Mouse (Mus musculus): Measurements from ENCODE around the gene Trmt5. TPM values are rescaled to one million over a fixed set of nuclear protein-coding genes. Genes with fewer than 3 reads are reported as not detected.

The Trmt5 gene
- polyA plus RNA-seq, 1 experiment from 2014 or later: 21.0 TPM

DNA sequence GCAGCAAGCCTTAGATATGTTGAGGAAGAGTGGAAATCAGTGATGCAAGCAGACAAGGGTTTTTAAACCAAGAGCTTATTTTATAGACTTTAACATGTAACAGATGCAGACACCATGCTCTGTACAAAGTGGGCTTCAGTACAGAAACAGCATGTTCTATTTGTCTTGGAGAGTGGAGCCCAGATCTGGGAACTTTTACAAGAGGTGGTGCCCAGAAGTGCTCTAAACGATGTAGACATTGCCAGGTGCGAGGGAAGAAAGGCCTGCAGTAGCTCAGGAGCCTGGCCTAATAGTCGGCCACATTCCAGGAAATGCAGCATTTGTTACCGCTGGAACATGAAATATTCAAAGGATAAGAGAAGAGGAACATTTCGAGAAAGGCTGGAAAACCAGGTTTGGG is 40.8 kb downstream of the Trmt5 start:
- Histone ChIP-seq H3K9ac (no peak overlapping the region), H3K9me3 (ENCODE audit: low read depth, low read length) (no peaks in the 10 kb centered on the region), H3K27me3 (ENCODE audit: insufficient read depth, low read length) (no peaks in the 10 kb centered on the region), H3K36me3 (ENCODE audit: insufficient read depth) (no peaks in the 10 kb centered on the region), H3K4me2 (no peak overlapping the region), H3K4me1 (ENCODE audit: insufficient read depth) (no peaks in the 10 kb centered on the region), H3K27ac (ENCODE audit: low read depth) (no peak overlapping the region), H3K4me3 (ENCODE audit: low read depth, low read length) (no peak overlapping the region)
- WGBS: 61% methylated on average over 5 of the region's 5 CpGs
- no peak for DNase-seq
- ATAC-seq (ENCODE audit: insufficient read depth): no peak
- TF ChIP-seq CTCF (IDR thresholded peaks at IDR 0.05; ENCODE audit: low read depth): no peak

DNA sequence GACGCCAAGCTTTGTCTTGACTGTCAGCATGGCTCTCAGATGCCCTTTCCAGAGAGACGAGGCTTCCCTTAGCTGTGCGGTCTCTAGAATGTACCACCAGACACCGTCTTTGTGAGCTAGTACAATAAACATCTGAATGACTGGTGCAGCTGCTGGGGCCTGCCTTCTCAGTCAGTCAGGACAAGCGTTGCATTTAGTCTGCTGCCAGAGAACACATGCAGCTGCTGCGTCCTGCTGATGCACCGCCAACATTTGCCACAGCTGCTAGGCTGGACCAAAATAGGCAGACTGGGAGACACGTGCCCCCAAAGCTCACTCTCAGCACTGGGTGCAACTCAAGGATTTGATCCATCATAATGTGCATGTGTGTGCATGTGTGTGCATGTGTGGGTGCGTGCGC is 44.5 kb downstream of the Trmt5 start:
- Histone ChIP-seq H3K27me3 (ENCODE audit: insufficient read depth, low read length) (no peaks in the 10 kb centered on the region), H3K4me2 (no peak overlapping the region), H3K36me3 (ENCODE audit: insufficient read depth) (no peaks in the 10 kb centered on the region), H3K4me3 (ENCODE audit: low read depth, low read length) (no peak overlapping the region), H3K9me3 (ENCODE audit: low read depth, low read length) (no peaks in the 10 kb centered on the region), H3K27ac (ENCODE audit: low read depth) (peak overlapping the region; percentile 67; the same call in 1 of the 2 replicates), H3K4me1 (ENCODE audit: insufficient read depth) (no peaks in the 10 kb centered on the region), H3K9ac (no peak overlapping the region)
- no peak for TF ChIP-seq CTCF (IDR thresholded peaks at IDR 0.05; ENCODE audit: low read depth)
- DNase-seq (peak; percentile 64), ATAC-seq (ENCODE audit: insufficient read depth) (peak; percentile 84)
- 46% methylated on average over 10 of the region's 10 CpGs for WGBS

DNA sequence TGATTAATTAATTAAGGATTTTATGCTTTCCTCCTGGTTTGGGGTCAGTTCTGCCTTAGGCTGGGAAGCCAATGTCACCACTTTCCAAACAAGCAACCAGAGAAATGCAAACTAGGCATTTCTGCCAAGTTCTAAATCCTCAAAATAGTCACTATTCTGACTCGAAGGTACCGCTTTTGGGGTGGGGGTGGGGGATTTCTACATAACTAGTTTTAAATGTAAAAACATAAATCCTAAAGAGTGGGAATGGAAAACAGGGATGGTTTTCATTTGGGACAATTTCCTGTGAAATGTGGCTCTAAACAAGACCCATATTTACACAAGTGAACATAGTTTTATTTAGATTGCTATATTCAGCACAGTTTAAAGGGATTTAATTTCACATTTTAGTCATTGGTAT is 53.9 kb downstream of the Trmt5 start:
- H3K4me1 ChIP-seq (ENCODE audit: insufficient read depth): no peaks in the 10 kb centered on the region
- 60% methylated on average over 2 of the region's 2 CpGs for WGBS
- no peak for DNase-seq

GRCm38 (mm10) chr12:73231552-73231951 is 55.0 kb downstream of the Trmt5 start:
- no peaks in the 10 kb centered on the region for H3K27me3 ChIP-seq (ENCODE audit: insufficient read depth, low read length)
- ATAC-seq (ENCODE audit: insufficient read depth) (no peak), DNase-seq (no peak)
- H3K4me1 ChIP-seq (ENCODE audit: insufficient read depth): no peaks in the 10 kb centered on the region
- no peak overlapping the region for H3K4me3 ChIP-seq (ENCODE audit: low read depth, low read length)
- H3K4me2 ChIP-seq: no peak overlapping the region
- TF ChIP-seq CTCF (IDR thresholded peaks at IDR 0.05; ENCODE audit: low read depth): no peak
- no peaks in the 10 kb centered on the region for H3K36me3 ChIP-seq (ENCODE audit: insufficient read depth)
- H3K9me3 ChIP-seq (ENCODE audit: low read depth, low read length): no peaks in the 10 kb centered on the region
- H3K27ac ChIP-seq (ENCODE audit: low read depth): no peak overlapping the region
- no peak overlapping the region for H3K9ac ChIP-seq

More for the DNA sequence above, 53.9 kb downstream of the Trmt5 start:
- no peaks in the 10 kb centered on the region for H3K9me3 ChIP-seq (ENCODE audit: low read depth, low read length)
- H3K27me3 ChIP-seq (ENCODE audit: insufficient read depth, low read length): no peaks in the 10 kb centered on the region
- no peaks in the 10 kb centered on the region for H3K36me3 ChIP-seq (ENCODE audit: insufficient read depth)
- no peak overlapping the region for H3K27ac ChIP-seq (ENCODE audit: low read depth)
- no peak for ATAC-seq (ENCODE audit: insufficient read depth)
- H3K9ac ChIP-seq: no peak overlapping the region
- no peak overlapping the region for H3K4me2 ChIP-seq
- no peak for TF ChIP-seq CTCF (IDR thresholded peaks at IDR 0.05; ENCODE audit: low read depth)
- H3K4me3 ChIP-seq (ENCODE audit: low read depth, low read length): no peak overlapping the region

GRCm38 (mm10) chr12:73230196-73230595 is 56.3 kb downstream of the Trmt5 start:
- H3K4me3 ChIP-seq (ENCODE audit: low read depth, low read length): no peak overlapping the region
- H3K4me1 ChIP-seq (ENCODE audit: insufficient read depth): no peaks in the 10 kb centered on the region
- no peaks in the 10 kb centered on the region for H3K9me3 ChIP-seq (ENCODE audit: low read depth, low read length)
- no peak overlapping the region for H3K27ac ChIP-seq (ENCODE audit: low read depth)
- ATAC-seq (ENCODE audit: insufficient read depth): no peak
- no peaks in the 10 kb centered on the region for H3K36me3 ChIP-seq (ENCODE audit: insufficient read depth)
- TF ChIP-seq CTCF (IDR thresholded peaks at IDR 0.05; ENCODE audit: low read depth): no peak
- H3K27me3 ChIP-seq (ENCODE audit: insufficient read depth, low read length): no peaks in the 10 kb centered on the region
- H3K9ac ChIP-seq: no peak overlapping the region
- DNase-seq: no peak
- no peak overlapping the region for H3K4me2 ChIP-seq

Other genes starting within 250 kb of the Trmt5 start
- 0.45 and 0.53 TPM in 2 replicates for gene Six1, start 232.8 kb downstream of the Trmt5 start, polyA plus RNA-seq (2014; fragmentation: Nextera tagmentation; extraction: Ambion mirVana)
- 3.4 and 3.8 TPM in 2 replicates for gene Six4, start 173.3 kb downstream of the Trmt5 start, polyA plus RNA-seq (2014; fragmentation: Nextera tagmentation; extraction: Ambion mirVana)
- 36.2 and 37.3 TPM in 2 replicates for gene Mnat1, start 163.0 kb downstream of the Trmt5 start, polyA plus RNA-seq (2014; fragmentation: Nextera tagmentation; extraction: Ambion mirVana)
- gene Slc38a6, start 69 bp upstream of the Trmt5 start, polyA plus RNA-seq (2014; fragmentation: Nextera tagmentation; extraction: Ambion mirVana): 9.3 and 10.7 TPM in 2 replicates